Mouse (Mus musculus) forebrain, embryonic 10.5 days (tissue): ENCODE results near the gene Sec31a. TPM values are rescaled to one million over a fixed set of nuclear protein-coding genes. Genes with fewer than 3 reads are reported as not detected.
A peak's percentile ranks its signal among the peaks of the same experiment; 100 is the strongest.

Experiments used
- DNase-seq: peaks from one replicate; pipeline ENCODE4 v3.0.0-alpha.2; 2017; ENCODE audit warnings: low spot score; ENCODE audit errors: extremely low spot score
- H3K27ac ChIP-seq: fragments of 300-500 bp; sonication (generic); 2 replicates; pipeline ENCODE4 v1.5.1; 2016; ENCODE audit warnings: mild to moderate bottlenecking
- H3K27me3 ChIP-seq: fragments of 300-500 bp; sonication (generic); 2 replicates; pipeline ENCODE4 v1.6.1; 2016; ENCODE audit warnings: mild to moderate bottlenecking; ENCODE audit not compliant: poor library complexity, severe bottlenecking
- H3K36me3 ChIP-seq: fragments of 300-500 bp; sonication (generic); replicated peaks from 2 replicates; pipeline ENCODE4 v1.6.1; 2016; ENCODE audit warnings: mild to moderate bottlenecking, moderate library complexity
- H3K4me1 ChIP-seq: fragments of 300-500 bp; sonication (generic); 2 replicates; pipeline ENCODE4 v1.6.1; 2016
- H3K4me3 ChIP-seq: fragments of 300-500 bp; sonication (generic); 2 replicates; pipeline ENCODE4 v1.5.1; 2016; ENCODE audit warnings: mild to moderate bottlenecking, moderate library complexity
- H3K9me3 ChIP-seq: fragments of 300-500 bp; sonication (generic); 2 replicates; pipeline ENCODE4 v1.6.1; 2016; ENCODE audit warnings: mild to moderate bottlenecking, moderate library complexity
- WGBS: fragments of 180-500 bp; shearing (Covaris S2); methylation state at CpG from one replicate; pipeline ENCODE4 v1.1.7; 2016; 5-methylcytosine and 5-hydroxymethylcytosine counted together
- polyA plus RNA-seq: library from polyadenylated mRNA; unstranded; fragments of >200 nt; fragmentation: Nextera tagmentation; extraction: Ambion mirVana; gene quantifications from 2 replicates; pipeline ENCODE4 v1.2.1, GENCODE M21; 2016

The Sec31a gene
- polyA plus RNA-seq, 1 experiment from 2014 or later: 95.0 TPM

DNA sequence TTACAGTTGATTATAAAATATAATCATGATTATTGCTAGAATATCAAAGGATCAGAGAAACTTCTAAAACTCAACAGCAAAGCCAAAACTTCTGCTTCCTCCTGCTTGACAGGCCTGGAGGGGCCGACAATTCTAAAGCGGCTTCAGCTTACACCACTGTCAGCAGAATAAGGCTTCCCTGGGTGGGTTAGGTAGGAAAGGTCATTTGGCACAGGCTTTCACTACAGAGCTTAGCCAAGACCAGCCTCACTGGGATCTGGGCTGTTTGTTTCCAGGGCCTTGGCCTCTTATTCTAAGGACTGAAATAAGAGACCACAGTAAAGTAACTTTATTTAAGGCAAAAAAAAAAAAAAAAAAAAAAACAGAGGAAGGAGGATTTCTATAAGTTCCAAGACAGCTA, 49.0 kb downstream of the Sec31a start:
- H3K27me3 ChIP-seq: no peaks in the 10 kb centered on the region
- H3K36me3 ChIP-seq: peaks cover 88% of the 10 kb centered on the region
- no peak for DNase-seq
- no peak overlapping the region for H3K4me3 ChIP-seq
- H3K27ac ChIP-seq: no peak overlapping the region
- H3K4me1 ChIP-seq: no peaks in the 10 kb centered on the region
- H3K9me3 ChIP-seq: no peaks in the 10 kb centered on the region
- WGBS: 94% methylated on average over 2 of the region's 2 CpGs

DNA sequence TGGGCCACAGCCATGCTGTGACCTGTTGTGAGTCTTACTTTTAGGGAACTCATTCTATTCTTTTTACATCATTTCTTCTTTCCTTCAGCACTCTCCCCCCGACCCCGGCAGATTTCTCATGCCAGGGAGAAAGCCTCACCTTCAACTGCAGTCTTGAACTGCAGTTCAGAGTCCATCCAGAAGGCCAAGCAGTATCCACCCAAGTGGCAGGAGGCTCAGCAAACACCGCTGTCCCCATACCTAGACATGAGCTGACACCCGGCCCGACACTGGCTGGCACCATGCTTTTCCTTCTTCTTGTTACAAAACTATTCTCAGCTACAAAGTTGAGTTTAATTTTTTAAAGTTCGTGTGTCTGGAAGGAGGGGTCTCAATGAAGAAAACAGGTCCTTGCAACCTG, 55.7 kb downstream of the Sec31a start:
- no peak overlapping the region for H3K27ac ChIP-seq
- DNase-seq: no peak
- H3K4me1 ChIP-seq: peaks cover 12% of the 10 kb centered on the region
- H3K27me3 ChIP-seq: no peaks in the 10 kb centered on the region
- 88% methylated on average over 6 of the region's 6 CpGs for WGBS
- no peaks in the 10 kb centered on the region for H3K9me3 ChIP-seq
- H3K4me3 ChIP-seq: no peak overlapping the region
- peaks cover 48% of the 10 kb centered on the region for H3K36me3 ChIP-seq

DNA sequence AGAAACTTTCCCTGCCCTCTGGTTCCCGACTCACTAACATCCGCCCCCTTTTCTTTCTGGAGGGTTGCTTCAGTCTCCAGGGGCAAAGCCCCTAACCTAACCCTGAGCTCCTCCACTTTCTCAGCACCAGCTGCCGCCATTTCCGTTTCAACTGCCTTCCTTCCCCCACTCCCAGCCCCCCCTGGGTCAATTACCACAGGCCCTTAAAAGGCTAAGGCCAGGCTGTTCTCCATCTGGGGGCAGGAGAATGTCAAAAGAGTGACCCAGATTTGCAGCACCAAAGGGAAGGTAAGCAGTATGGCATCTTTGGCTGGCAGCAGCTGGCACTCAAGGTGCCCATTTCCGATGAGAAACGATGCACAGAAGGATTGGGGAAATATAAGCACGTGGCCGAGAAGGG, 57.7 kb downstream of the Sec31a start:
- 63% methylated on average over 8 of the region's 8 CpGs for WGBS
- DNase-seq: no peak
- 0 out of 2 replicates have a peak overlapping the region, but pooled peaks have one; percentile 20 for H3K27ac ChIP-seq

DNA sequence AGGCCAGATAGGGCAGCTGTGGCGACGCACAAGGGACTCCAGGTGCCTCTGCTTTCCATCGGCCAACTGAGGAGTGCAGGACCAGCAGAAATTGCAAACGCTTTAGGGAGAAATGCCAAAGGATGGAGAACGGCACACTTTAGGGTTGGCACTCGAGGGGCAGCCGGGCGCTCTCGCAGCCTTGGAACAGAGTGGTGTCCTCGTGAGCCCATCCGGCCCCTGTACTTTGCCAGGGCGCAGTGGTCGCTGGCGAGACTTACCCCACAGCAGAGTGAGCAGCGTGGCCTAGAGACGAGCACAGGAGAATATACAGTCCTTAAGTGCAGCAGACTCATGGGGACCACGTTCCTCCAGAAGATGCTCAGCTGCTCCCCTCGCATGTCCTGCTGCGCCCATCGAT, 61.4 kb downstream of the Sec31a start:
- WGBS: 95% methylated on average over 20 of the region's 20 CpGs
- peaks cover 19% of the 10 kb centered on the region for H3K4me1 ChIP-seq
- no peaks in the 10 kb centered on the region for H3K36me3 ChIP-seq
- H3K9me3 ChIP-seq: no peaks in the 10 kb centered on the region
- no peak overlapping the region for H3K27ac ChIP-seq
- no peak overlapping the region for H3K4me3 ChIP-seq
- no peaks in the 10 kb centered on the region for H3K27me3 ChIP-seq
- DNase-seq: no peak

More for the DNA sequence above, 57.7 kb downstream of the Sec31a start:
- Histone ChIP-seq H3K4me3 (no peak overlapping the region), H3K36me3 (peaks cover 29% of the 10 kb centered on the region), H3K27me3 (no peaks in the 10 kb centered on the region), H3K9me3 (no peaks in the 10 kb centered on the region), H3K4me1 (peaks cover 12% of the 10 kb centered on the region)

DNA sequence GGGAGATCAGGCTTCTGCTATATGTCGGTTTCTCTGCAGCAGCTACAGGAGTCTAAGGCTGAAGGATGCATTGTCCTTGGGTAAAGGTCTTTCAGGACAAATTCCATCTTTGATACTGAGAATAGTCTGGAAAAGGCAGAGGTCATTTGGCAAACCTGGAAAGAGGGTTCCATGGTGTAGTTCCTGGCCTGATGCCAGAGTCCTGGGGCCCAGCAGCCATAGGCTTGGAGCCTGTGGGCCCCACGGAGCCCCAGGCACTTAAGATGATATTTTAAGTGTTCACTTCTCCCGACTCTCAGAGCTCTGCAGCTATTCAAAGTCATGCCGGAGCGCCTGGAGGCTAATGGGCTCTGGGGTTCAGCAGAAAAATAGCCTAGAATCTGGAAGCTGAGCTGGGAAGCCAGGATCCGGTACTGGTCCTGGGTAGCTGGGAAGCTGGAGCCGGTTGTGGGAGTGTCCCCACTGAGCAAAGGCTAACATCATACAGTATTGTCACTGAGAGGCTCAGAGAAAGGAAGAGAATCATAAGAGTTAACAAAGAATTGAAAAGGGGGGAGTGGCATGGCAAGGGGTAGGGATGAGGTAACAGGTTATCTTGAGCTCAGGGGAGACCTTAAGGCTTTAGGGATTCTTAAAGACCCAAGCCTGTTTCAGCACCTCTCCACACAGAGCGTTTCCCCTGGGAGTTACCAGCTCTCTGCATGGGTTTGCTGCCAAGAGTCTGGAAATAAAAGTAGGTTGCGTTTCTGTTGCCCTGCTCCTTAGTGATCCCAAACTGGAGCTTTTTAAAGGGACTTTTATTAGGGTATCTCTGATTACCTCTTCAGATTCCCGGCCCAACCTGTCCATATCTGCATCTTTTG, 62.8 kb downstream of the Sec31a start:
- H3K9me3 ChIP-seq: no peaks in the 10 kb centered on the region
- no peak overlapping the region for H3K27ac ChIP-seq
- no peaks in the 10 kb centered on the region for H3K36me3 ChIP-seq
- WGBS: 79% methylated on average over 10 of the region's 10 CpGs
- DNase-seq: no peak
- H3K4me3 ChIP-seq: no peak overlapping the region
- peaks cover 20% of the 10 kb centered on the region for H3K4me1 ChIP-seq
- H3K27me3 ChIP-seq: no peaks in the 10 kb centered on the region

DNA sequence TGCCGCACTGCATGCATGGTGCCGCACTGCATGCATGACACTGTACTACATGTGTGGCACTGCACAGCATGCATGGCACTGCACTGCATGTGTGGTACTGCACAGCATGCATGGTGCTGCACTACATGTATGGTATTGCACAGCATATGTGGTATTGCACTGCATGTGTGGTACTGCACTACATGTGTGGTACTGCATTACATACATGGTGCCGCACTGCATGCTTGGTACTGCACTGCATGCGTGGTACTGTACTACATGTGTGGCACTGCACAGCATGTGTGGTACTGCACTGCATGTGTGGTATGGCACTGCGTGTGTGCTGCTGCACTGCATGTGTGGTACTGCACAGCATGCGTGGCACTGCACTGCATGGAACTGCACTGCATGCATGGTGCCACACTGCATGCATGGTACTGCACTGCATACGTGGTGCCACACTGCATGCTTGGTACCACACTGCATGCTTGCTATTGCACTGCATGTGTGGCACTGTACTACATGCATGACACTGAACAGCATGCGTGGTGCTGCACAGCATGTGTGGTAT, 65.1 kb downstream of the Sec31a start:
- Histone ChIP-seq H3K9me3 (no peaks in the 10 kb centered on the region), H3K4me1 (peaks cover 14% of the 10 kb centered on the region), H3K36me3 (no peaks in the 10 kb centered on the region), H3K4me3 (no peak overlapping the region), H3K27ac (0 out of 2 replicates have a peak overlapping the region, but pooled peaks have one; percentile 12), H3K27me3 (no peaks in the 10 kb centered on the region)
- DNase-seq: no peak
- WGBS: 95% methylated on average over 8 of the region's 8 CpGs

DNA sequence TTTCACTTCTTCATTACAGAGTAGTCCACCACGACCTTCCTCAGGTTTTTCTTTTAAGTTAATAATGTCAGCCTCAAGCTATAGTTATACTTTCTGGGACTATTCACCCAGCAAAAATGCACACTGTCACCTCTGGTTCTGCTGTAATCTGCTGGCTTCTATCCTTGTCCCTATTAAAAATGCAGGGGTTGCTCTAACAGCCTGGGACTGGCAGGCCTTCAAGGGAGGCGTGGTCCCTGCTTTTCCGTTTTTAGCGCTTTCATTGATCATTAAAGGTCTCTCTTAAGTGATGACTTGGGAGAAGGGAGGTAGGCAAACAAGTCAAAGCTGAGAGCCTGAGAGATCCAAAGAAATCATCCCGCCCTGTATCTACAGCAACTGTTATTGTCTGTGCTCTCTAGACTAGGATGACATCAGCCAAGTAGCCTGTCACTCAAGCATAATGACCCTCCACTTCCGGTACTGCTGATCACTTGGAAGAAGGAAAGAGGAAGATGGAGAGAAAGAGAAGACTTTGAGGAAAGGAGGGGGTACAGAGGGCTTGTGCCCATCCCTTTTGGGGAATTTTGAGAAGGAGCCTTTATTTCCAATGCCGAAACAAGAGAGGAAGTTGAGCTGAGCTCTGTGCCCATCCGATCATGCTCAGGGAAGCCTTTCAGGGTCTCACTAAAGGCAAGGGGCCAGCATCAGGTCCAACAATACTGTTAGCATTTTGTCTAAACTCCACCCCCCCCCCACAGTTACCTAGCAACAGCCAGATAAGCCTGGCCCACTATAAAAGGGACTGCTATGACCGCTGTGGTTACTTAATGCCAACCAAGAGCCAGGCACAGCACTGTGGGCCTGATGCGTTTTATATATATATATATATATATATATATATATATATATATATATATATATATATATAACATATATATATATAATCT, 66.5 kb downstream of the Sec31a start:
- WGBS: 78% methylated on average over 10 of the region's 10 CpGs

DNA sequence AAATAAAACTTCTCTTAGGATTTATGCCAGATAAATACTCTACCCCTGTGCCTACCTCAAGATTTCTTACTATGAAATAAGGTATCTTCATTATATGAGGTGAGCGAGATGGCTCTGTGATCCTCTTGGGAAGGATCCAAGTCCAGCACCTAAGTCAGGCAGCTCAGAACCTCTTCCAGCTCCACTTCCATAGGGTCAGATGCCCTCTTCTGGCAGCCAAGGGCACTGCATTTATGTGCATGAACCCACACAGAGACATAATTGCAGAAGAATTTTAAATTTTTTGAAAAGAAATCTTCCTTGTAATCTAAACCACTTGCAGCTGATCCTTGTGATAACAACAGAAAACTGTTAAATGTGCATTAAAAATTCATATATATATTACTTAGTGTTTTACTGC, 70.9 kb downstream of the Sec31a start:
- Histone ChIP-seq H3K36me3 (no peaks in the 10 kb centered on the region), H3K4me1 (peaks cover 19% of the 10 kb centered on the region), H3K27ac (no peak overlapping the region), H3K9me3 (no peaks in the 10 kb centered on the region), H3K4me3 (no peak overlapping the region), H3K27me3 (no peaks in the 10 kb centered on the region)
- DNase-seq: no peak
- WGBS: 95% methylated on average over 1 of the region's 1 CpGs

More for the DNA sequence above, 66.5 kb downstream of the Sec31a start:
- H3K9me3 ChIP-seq: no peaks in the 10 kb centered on the region
- no peaks in the 10 kb centered on the region for H3K27me3 ChIP-seq
- H3K27ac ChIP-seq: 0 out of 2 replicates have a peak overlapping the region, but pooled peaks have one; percentile 13
- peaks cover 14% of the 10 kb centered on the region for H3K4me1 ChIP-seq
- no peaks in the 10 kb centered on the region for H3K36me3 ChIP-seq
- H3K4me3 ChIP-seq: no peak overlapping the region; the same call in 1 of the 2 replicates
- no peak for DNase-seq

DNA sequence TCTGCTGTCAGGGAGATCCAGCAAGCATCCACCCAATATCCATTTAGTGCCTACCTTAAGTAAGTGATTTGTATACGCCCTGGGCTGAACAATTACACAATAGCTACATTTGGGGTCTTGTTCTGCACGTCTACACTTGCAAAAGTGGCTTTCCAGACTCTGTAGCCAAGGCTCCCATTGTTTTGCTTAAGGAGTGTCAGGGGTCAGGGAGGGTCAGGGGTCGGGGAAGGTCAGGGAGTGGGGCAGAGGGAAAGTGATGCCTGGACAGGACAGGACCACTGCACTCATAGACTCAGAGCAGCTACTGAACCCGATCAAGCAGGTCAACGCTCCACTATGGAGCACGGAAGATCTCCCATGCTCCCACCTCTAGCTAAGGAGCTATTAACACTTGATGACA, 72.9 kb downstream of the Sec31a start:
- DNase-seq: no peak
- Histone ChIP-seq H3K4me3 (no peak overlapping the region), H3K36me3 (no peaks in the 10 kb centered on the region), H3K9me3 (no peaks in the 10 kb centered on the region), H3K27ac (no peak overlapping the region), H3K4me1 (peaks cover 11% of the 10 kb centered on the region), H3K27me3 (no peaks in the 10 kb centered on the region)
- 36% methylated on average over 6 of the region's 6 CpGs for WGBS

DNA sequence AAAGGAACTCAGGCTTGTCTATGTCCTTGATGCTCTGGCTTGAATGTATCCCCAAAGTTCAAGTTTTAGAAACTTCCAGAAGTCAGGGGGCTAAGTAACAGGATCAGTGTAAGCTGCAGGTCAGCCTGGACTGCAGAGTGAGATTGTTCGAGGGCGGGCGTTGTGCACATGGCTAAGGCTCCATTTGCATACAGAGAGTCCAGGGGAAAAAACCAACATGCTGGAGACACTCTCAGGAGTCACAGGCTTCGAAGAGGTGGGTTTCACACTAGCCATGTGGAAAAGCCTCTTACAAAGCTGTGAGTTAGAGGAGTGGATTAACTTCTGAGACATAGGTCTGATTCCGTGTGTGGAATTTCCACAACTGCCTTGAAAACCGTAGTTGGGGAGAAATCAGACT, 73.6 kb downstream of the Sec31a start:
- no peaks in the 10 kb centered on the region for H3K27me3 ChIP-seq
- H3K36me3 ChIP-seq: no peaks in the 10 kb centered on the region
- peaks cover 11% of the 10 kb centered on the region for H3K4me1 ChIP-seq
- no peak for DNase-seq
- H3K9me3 ChIP-seq: no peaks in the 10 kb centered on the region
- 88% methylated on average over 6 of the region's 6 CpGs for WGBS
- no peak overlapping the region for H3K27ac ChIP-seq
- H3K4me3 ChIP-seq: no peak overlapping the region

DNA sequence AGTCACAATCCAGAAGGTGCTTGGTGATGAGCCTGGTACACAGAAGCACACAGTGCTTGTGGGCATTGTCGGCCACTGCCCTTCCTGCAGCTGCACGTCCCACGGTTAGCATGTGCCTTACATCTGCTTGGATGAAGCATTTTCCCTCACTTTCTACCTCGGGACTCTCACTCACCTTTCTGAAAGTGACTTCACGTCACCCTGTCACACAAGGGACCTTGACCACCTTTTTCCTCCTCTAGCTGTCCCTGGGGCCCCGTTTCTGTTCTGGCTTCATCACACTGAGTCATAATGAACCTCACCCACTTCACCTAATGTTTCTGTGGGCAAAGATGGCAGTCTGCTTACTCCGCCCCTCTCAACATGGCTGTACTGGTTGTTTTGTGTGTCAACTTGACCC, 75.0 kb downstream of the Sec31a start:
- Histone ChIP-seq H3K9me3 (no peaks in the 10 kb centered on the region), H3K27me3 (no peaks in the 10 kb centered on the region), H3K4me3 (no peak overlapping the region), H3K36me3 (no peaks in the 10 kb centered on the region), H3K4me1 (peaks cover 11% of the 10 kb centered on the region), H3K27ac (no peak overlapping the region)
- WGBS: 93% methylated on average over 7 of the region's 7 CpGs
- DNase-seq: no peak

DNA sequence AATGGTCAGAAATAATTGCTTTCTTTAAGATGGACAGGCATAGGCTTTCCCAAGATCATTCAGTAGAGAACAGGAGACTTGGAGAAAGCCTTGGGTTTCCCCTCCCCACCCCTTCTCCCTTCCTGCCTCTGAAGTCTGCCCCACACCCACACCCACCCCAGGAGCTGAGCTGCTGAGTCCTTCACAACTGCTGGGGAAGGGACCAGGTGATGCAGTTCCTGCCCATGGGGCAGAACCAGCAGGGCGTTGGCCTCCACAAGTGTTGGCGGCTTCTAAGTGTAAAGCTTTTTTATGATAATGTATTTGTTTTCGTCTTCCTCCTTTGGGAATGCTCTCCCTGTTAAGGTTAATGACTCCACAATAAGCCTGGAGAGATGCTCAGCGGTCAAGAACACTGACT, 78.2 kb downstream of the Sec31a start:
- Histone ChIP-seq H3K4me3 (no peak overlapping the region), H3K36me3 (no peaks in the 10 kb centered on the region), H3K27me3 (no peaks in the 10 kb centered on the region), H3K9me3 (no peaks in the 10 kb centered on the region), H3K27ac (no peak overlapping the region), H3K4me1 (peaks cover 12% of the 10 kb centered on the region)
- no peak for DNase-seq
- WGBS: 84% methylated on average over 4 of the region's 4 CpGs
